Mouse (Mus musculus) E14TG2a.4 (cell line): Measurements from ENCODE around the gene Lrrc71.

Experiments
- CTCF ChIP-seq: conservative IDR thresholded peaks from 2 replicates; pipeline ENCODE4 v1.5.1; 2014; ENCODE audit warnings: low read length
- POU5F1 ChIP-seq: IDR thresholded peaks from 2 replicates; pipeline ENCODE4 v1.6.1; 2014; ENCODE audit warnings: low read length, borderline replicate concordance

GRCm38 (mm10) chr3:87725396-87726160, 22.8 kb downstream of the Lrrc71 start:
- TF ChIP-seq CTCF = no peak
- TF ChIP-seq POU5F1 = no peak
